In genomic region chr10:67558053-67558452, GRCm38 (mm10) we compare ENCODE assay signal across 18 mouse cellular contexts. TPM values are rescaled to one million over a fixed set of nuclear protein-coding genes. Genes with fewer than 3 reads are reported as not detected.
"Had no signal": no experiment of that assay in that cellular context is flagged by ENCODE, and none has a peak within 500 bp of the region (broad histone marks: within the 10 kb centered on the region; RNA-seq: fewer than 3 reads in every experiment).

No protein-coding gene starts in this region.

- DNase-seq: liver, postnatal 0 days; lung, adult 2 months; lung, postnatal 14 days; lung, postnatal 36 days; right cerebral cortex, postnatal 14 days; thymus, adult 18-20 months; thymus, postnatal 14 days; thymus, postnatal 36 days had no signal

- H3K4me2 ChIP-seq: lung, embryonic 15.5 days; midbrain, embryonic 11.5 days; midbrain, embryonic 13.5 days; midbrain, embryonic 15.5 days; neural tube, embryonic 12.5 days; stomach, embryonic 15.5 days had no signal

- H3K9ac ChIP-seq: liver, postnatal 0 days; lung, embryonic 15.5 days; midbrain, embryonic 13.5 days; midbrain, embryonic 15.5 days; neural tube, embryonic 12.5 days; stomach, embryonic 15.5 days had no signal

- H3K36me3 ChIP-seq: lung, embryonic 15.5 days; midbrain, embryonic 13.5 days; midbrain, embryonic 15.5 days; neural tube, embryonic 12.5 days; stomach, embryonic 15.5 days had no signal

- H3K9me3 ChIP-seq: lung, embryonic 15.5 days; midbrain, embryonic 15.5 days; stomach, embryonic 15.5 days had no signal

- H3K4me3 ChIP-seq: lung, embryonic 15.5 days; megakaryocyte, embryonic 14.5 days; midbrain, embryonic 13.5 days; midbrain, embryonic 15.5 days; neural tube, embryonic 12.5 days; stomach, embryonic 15.5 days had no signal

- H3K4me1 ChIP-seq: lung, embryonic 15.5 days; megakaryocyte, embryonic 14.5 days; neural tube, embryonic 12.5 days; stomach, embryonic 15.5 days had no signal

- H3K27ac ChIP-seq: lung, embryonic 15.5 days; macrophage; midbrain, embryonic 13.5 days; midbrain, embryonic 15.5 days; neural tube, embryonic 12.5 days; stomach, embryonic 15.5 days; stomach, postnatal 0 days had no signal

- H3K27me3 ChIP-seq: lung, embryonic 15.5 days; midbrain, embryonic 15.5 days; stomach, embryonic 15.5 days had no signal

- ATAC-seq: liver, postnatal 0 days; lung, postnatal 0 days; midbrain, embryonic 13.5 days; midbrain, embryonic 15.5 days had no signal

RNA-seq across cellular contexts. Expression of gene Egr2, which starts 22.8 kb away (rescaled TPM):
- polyA plus RNA-seq: midbrain, embryonic 11.5 days had no signal
